Mouse (Mus musculus) urinary bladder, adult 18-20 months (tissue): ENCODE results near the gene Plpp2.
A peak's percentile ranks its signal among the peaks of the same experiment; 100 is the strongest.

Experiments used
- DNase-seq, 2 experiments: peaks; one replicate each; pipeline ENCODE4 v3.0.0; 2022; ENCODE audit warnings: low spot score in 2 of 2, mixed read lengths in 2 of 2

The Plpp2 gene

DNA sequence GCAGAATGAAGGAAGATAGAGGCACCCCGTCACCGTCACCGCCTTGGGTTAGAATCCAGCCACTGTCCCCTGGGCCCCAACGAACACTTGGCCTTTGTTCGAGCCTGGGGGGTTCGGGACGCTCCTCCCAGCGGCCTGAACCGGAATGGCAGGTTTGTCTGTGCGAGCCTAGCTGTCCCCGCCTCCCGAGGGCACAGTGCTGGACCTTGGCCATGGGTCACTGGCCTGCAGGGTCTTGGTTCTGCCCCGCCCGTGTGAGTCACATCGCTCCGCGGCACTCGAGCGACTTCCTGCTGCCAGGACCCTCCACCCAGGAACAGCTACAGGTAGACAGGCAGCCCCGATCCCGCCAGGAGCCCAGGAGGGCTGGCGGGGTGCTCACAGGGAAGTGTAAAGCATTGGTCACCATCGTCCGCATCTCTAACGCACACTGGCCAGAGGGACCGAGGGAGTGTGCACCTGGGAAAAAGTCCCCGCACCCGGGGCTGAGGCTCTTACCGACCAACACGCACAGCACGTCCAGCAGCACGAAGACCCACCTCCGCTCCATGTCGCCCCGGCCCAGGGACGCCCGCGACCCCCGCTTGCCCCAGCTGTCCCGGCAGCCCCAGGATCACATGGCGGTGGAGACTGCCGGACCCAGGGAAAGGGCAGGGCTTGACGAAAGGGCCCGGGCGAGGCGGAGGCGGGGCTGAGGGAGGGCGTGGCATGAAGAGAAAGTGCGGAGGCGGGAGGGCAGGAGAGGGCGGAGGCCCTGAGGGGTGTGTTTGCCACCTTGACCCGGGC is at the start of gene Plpp2:
TSS of gene Plpp2 (minus strand) at position 671 of the 786 bp plus-strand sequence.
- peak; percentile 80 to 85 for DNase-seq

- no peak for DNase-seq
Observed at GRCm38 (mm10) chr10:79581501-79581900, 47.9 kb upstream of the Plpp2 start.

- no peak for DNase-seq
Observed at GRCm38 (mm10) chr10:79580811-79581210, 47.2 kb upstream of the Plpp2 start.

DNA sequence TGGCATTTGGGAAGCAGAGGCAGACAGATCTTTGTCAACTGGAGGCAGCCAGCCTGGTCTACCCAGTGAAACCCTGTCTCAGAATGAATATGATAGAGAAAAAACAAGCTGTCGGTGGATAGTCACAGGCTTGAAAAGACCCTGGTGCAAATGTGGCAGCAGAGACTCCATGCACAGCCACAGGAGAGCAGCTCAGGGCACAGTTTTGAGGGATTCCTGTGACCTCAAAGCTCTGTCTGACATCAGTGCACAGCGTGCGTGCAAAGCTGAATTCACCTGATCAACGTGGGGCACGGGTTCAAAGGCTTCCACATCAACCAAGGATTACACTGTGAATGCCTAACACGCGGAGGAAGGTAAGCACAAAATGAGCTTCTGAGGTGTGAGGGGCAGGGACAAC is 46.8 kb upstream of the Plpp2 start:
- no peak for DNase-seq

GRCm38 (mm10) chr10:79579781-79580180 is 46.2 kb upstream of the Plpp2 start:
- no peak for DNase-seq

DNA sequence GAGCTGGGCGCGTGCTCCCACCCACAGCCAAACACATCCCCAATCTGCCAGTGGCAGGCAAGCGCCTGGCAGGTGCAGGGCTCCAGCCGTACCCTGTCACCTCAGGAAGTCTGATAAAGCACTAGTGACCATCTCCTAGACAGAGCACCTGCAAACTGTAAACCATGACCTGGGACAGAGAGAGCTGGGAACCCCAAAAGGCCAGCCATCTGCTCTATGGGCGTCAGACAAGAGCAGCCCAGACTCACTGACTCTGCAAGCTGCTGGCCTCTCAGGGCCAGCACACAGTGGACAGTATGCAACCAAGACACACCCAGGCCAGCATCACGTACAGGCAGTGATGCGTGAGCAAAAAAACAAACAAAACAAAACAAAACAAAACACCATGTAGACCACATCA is 45.3 kb upstream of the Plpp2 start:
- no peak for DNase-seq

DNA sequence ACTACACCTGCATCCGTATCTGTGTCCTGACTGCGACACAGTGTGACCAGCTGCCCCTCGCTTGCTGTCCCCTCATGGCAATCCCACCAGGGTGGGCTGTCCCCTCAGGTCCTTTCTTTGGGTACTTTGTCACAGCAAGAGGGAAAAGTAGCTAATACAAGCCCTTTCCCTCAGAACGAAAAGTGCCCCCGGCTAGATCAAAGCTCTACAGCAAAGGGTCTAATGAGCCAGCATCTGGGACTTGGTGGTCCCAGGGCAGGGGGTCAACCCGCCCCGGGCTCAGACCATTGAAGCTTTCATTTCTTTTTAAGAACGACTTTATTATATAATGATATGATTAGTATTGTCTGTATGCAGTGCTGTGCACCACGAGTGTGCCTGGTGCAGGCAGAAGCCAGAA is 44.7 kb upstream of the Plpp2 start:
- no peak for DNase-seq

DNA sequence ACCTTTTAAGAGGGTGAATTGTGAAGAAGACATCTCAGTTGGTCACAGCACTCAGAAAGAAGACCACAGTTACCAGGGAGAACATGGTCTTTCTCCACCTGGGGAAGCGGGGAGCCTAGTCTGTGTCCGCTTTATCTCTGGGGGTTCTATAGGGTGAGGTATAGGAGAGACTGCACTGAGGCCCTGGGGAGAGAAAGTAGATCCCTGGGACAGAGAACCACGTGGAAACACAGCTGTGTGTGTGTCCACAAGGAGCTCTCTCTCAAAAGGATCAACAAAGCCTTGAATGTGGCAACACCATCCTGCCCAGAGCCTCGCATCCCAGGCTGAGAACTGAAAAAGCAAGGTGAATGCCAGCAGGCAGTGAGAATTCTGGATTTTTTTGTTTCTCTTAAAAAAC is 43.8 kb upstream of the Plpp2 start:
- DNase-seq, result no peak

DNA sequence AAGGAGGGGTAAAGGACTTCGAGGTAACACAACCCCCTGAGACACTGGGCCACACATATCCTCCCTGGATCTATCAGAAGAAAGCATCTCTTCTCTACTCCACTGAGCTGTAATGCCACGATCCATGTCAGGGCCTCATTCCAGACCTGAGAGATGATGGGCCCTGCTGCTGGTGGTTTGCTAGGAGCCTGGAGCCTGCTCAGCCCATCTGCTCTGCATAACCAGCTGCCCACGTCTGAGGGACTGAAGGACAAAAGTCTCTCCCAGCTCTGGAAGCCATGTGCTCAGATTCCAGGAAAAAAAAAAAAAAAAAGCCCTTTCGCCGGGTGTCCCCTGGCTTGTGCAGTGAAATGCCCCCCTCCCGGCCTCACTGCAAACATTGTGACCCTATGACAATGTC is 42.2 kb upstream of the Plpp2 start:
- no peak for DNase-seq

GRCm38 (mm10) chr10:79574796-79575195 is 41.2 kb upstream of the Plpp2 start:
- DNase-seq, result no peak

DNA sequence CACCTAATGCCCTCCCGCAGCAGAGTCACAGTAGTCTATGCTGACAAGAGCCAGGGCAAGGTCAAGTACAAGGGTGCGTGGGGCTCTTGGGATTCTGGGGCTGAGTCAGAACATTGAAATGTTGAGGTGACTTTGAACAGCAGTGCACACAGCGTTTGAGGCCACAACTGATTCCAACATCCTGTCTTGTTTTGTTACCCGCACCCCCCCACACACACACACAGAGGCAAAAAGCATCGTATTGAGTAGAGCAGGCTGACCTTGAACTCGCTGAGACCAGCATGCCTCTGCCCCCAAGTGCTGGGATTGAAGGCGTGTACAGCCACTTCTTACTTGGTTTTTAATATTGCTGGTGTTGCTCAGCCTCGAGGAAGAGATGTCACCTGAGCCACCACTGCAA is 40.8 kb upstream of the Plpp2 start:
- DNase-seq, result no peak

- DNase-seq, result no peak
Observed at GRCm38 (mm10) chr10:79573611-79574010, 40.0 kb upstream of the Plpp2 start.

GRCm38 (mm10) chr10:79571314-79571713 is 37.7 kb upstream of the Plpp2 start:
- no peak for DNase-seq

DNA sequence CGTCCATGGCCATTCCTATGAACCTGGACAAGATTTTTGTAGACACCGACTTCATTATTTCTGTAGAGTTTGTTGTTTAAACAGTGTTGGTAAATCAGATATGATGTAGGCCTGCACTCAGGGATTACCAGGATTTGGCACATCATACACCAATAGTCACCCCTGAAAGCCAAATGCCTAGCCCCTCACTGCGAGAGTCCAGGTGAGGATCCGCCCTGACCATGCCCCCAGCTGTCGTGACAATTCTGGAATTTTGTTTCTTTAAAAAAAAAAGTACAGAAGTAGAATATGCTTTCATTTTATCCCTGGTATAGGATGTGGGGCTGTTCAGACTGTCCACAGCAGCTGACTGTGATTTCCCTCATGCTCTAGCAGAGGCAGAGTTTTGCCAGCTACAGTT is 36.3 kb upstream of the Plpp2 start:
- DNase-seq, result no peak

DNA sequence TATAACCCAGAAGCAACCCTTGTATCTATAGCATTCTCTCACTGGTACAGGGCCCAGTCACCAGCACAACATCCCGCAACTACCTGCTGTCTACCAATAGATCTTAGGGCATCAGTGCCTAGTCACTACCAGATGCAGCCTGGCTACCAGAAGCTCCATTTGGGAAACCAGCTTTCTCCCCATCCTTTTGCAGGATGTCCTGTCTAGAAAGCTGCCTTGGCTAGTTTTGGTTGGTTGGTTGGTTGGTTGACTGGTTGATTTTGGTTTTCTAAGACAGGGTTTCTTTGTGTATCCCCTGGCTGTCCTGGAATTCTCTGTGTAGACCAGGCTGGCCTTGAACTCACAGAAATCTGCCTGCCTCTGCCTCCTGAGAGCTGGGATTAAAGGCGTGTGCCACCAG is 26.1 kb upstream of the Plpp2 start:
- no peak for DNase-seq

- no peak for DNase-seq
Observed at GRCm38 (mm10) chr10:79557496-79557895, 23.9 kb upstream of the Plpp2 start.

GRCm38 (mm10) chr10:79556951-79557350 is 23.4 kb upstream of the Plpp2 start:
- DNase-seq, result no peak

- DNase-seq, result no peak
Observed at GRCm38 (mm10) chr10:79555238-79555724, 21.7 kb upstream of the Plpp2 start.

GRCm38 (mm10) chr10:79554330-79555237 is 21.0 kb upstream of the Plpp2 start, which contains the start of gene Mier2:
Gene Mier2 (minus strand): TSS chr10:79555199.
- DNase-seq, result peak; percentile 64 to 74

- no peak for DNase-seq
Observed at GRCm38 (mm10) chr10:79553691-79554090, 20.1 kb upstream of the Plpp2 start.

DNA sequence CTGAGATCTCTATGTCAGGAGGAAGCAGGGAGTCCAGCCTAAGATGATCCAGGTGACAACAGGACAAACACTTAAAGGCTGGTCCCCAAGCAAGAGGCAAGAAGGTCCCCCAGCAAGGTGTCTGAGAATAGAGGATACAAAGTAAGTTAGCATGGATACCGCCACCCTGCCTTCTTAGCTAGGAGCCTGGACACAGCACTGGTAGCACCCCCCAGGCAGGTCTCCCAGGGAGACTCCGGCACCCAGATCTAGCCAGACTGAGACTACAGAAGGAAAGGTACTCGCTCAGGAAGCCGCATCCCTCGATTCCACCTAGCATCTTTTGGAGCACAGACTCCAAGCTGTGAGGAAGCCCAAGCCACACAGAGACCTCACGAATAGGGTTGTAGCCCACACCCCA is 19.6 kb upstream of the Plpp2 start:
- DNase-seq, result no peak

- DNase-seq, result no peak
Observed at GRCm38 (mm10) chr10:79552531-79552930, 18.9 kb upstream of the Plpp2 start.

DNA sequence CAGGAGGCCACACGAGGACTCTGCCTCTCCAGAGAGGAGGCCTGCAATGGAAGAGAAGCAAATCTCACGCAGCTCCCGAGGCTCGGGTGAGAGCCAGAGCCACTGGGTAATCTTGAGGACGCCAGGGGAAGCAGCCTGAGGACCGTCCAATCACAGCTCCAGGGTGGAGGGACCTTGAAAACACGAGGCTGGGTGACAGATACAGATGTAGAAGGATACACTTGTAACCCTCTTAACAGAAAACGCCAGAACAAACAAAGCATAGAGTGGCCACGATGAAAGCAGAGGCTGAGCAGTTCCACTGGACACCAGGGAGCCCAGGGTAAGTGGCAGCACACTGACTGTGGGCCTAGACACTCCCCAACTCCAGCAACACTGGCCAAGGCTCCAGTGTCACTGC is 16.8 kb upstream of the Plpp2 start:
- no peak for DNase-seq
